ENCODE assay signal across 8 mouse cellular contexts in genomic region chr8:121117186-121117651, GRCm38 (mm10). TPM values are rescaled to one million over a fixed set of nuclear protein-coding genes. Genes with fewer than 3 reads are reported as not detected.
DNase-seq lines count a peak whose midpoint lies in the region; ATAC-seq and TF ChIP-seq lines count a peak whose summit lies in the region.

No protein-coding gene starts in this region.

- no peaks in the 10 kb centered on the region for H3K36me3 ChIP-seq in ES-E14 (ENCODE audit: control insufficient read depth, insufficient read depth, low read length, poor library complexity, severe bottlenecking)
- no peaks in the 10 kb centered on the region for H3K36me3 ChIP-seq in heart, postnatal 0 days (replicated peaks; ENCODE audit: control insufficient read depth, insufficient read depth, low read length)
- H3K36me3 ChIP-seq in liver, postnatal 0 days (replicated peaks; ENCODE audit: insufficient read depth, low read length): no peaks in the 10 kb centered on the region

- no peak for TF ChIP-seq CTCF in gastrocnemius, adult 2 months (IDR thresholded peaks at IDR 0.05)
- TF ChIP-seq CTCF in heart, postnatal 0 days (IDR thresholded peaks at IDR 0.05; ENCODE audit: low read depth): no peak
- no peak for TF ChIP-seq CTCF in liver, postnatal 0 days (IDR thresholded peaks at IDR 0.05; ENCODE audit: low read depth)

- no peak overlapping the region for H3K9ac ChIP-seq in ES-E14 (ENCODE audit: insufficient read depth, low read depth, low read length, poor library complexity, severe bottlenecking)
- H3K9ac ChIP-seq in heart, postnatal 0 days (replicated peaks; ENCODE audit: low read depth, low read length): peak overlapping the region; percentile 46
- no peak overlapping the region for H3K9ac ChIP-seq in liver, postnatal 0 days (replicated peaks)

- H3K4me2 ChIP-seq in heart, postnatal 0 days (ENCODE audit: low read depth, low read length): peak overlapping the region; percentile 65
- H3K4me2 ChIP-seq in liver, postnatal 0 days (ENCODE audit: low read depth, low read length): peak overlapping the region; percentile 16; the same call in 1 of the 2 replicates

- WGBS in heart, postnatal 0 days: under 1% methylated on average over 55 of the region's 62 CpGs
- 5% methylated on average over 50 of the region's 62 CpGs for WGBS in liver, postnatal 0 days (ENCODE audit: insufficient replicate concordance)

- peaks cover 95% of the 10 kb centered on the region for H3K27me3 ChIP-seq in heart, postnatal 0 days (ENCODE audit: control insufficient read depth, insufficient read depth, low read length)
- peaks cover 88% of the 10 kb centered on the region for H3K27me3 ChIP-seq in liver, postnatal 0 days (ENCODE audit: insufficient read depth, low read length)

- DNase-seq in gastrocnemius, adult 2 months: no peak
- DNase-seq in gastrocnemius, postnatal 4 days (ENCODE audit: low spot score in 2 of 2): no peak
- DNase-seq in ES-E14 (ENCODE audit: low read depth, low spot score): no peak
- no peak for DNase-seq in heart, postnatal 0 days (ENCODE audit: low spot score)
- DNase-seq in liver, postnatal 0 days: no peak
- DNase-seq in layer of hippocampus, adult 9-11 months: no peak
- DNase-seq in cerebellum, postnatal 4 days (ENCODE audit: low spot score in 2 of 2): no peak
- no peak for DNase-seq in spleen, postnatal 36 days (ENCODE audit: low spot score in 2 of 2)

- in situ Hi-C loops in ES-E14 (cut with MboI; ENCODE audit: low sequenced_read_pairs in 2 of 2, unreplicated experiment in 2 of 2): loop anchor here (5.0 to 10.0 kb wide), 3 partner anchors 35 to 398 kb away; partner anchors contain the start of gene Foxf1 (in 2 of the 2)

- intact Hi-C loops in gastrocnemius, adult 2 months (cut with DNase I): loop anchor here (5.0 kb wide), 1 partner anchor 100 kb away; no protein-coding TSS in a partner anchor

- no peaks in the 10 kb centered on the region for H3K9me3 ChIP-seq in ES-E14 (ENCODE audit: control insufficient read depth, insufficient read depth, low read depth, low read length)
- no peaks in the 10 kb centered on the region for H3K9me3 ChIP-seq in heart, postnatal 0 days (replicated peaks; ENCODE audit: control insufficient read depth, low read length)
- H3K9me3 ChIP-seq in liver, postnatal 0 days (ENCODE audit: low read length): no peaks in the 10 kb centered on the region

- TF ChIP-seq EP300 in heart, postnatal 0 days (IDR thresholded peaks at IDR 0.05; ENCODE audit: low read depth): no peak
- TF ChIP-seq EP300 in liver, postnatal 0 days (IDR thresholded peaks at IDR 0.05; ENCODE audit: low read depth): no peak

- H3K27ac ChIP-seq in gastrocnemius, adult 2 months: peak overlapping the region; percentile 82
- no peak overlapping the region for H3K27ac ChIP-seq in ES-E14 (ENCODE audit: insufficient read depth, low read depth, low read length, poor library complexity, severe bottlenecking)
- peak overlapping the region; percentile 82 for H3K27ac ChIP-seq in heart, postnatal 0 days (ENCODE audit: low read depth)
- H3K27ac ChIP-seq in liver, postnatal 0 days (ENCODE audit: low read depth): no peak overlapping the region

- H3K4me1 ChIP-seq in ES-E14 (ENCODE audit: control insufficient read depth in 2 of 2, insufficient read depth in 2 of 2, low read length in 2 of 2, poor library complexity in 1 of 2): peaks cover 0 to 2% of the 10 kb centered on the region in 2 experiments; a peak in 1 of 4 replicates
- no peaks in the 10 kb centered on the region for H3K4me1 ChIP-seq in heart, postnatal 0 days (ENCODE audit: control insufficient read depth, insufficient read depth)
- peaks cover 6% of the 10 kb centered on the region; the same call in 1 of the 2 replicates for H3K4me1 ChIP-seq in liver, postnatal 0 days (ENCODE audit: insufficient read depth)

- no peak for ATAC-seq in heart, postnatal 0 days (ENCODE audit: insufficient read depth, low read depth)
- no peak for ATAC-seq in liver, postnatal 0 days

- peak overlapping the region; percentile 85 for H3K4me3 ChIP-seq in gastrocnemius, adult 2 months
- H3K4me3 ChIP-seq in ES-E14 (ENCODE audit: insufficient read depth in 1 of 2, low read depth in 1 of 2, low read length in 2 of 2, poor library complexity in 1 of 2, severe bottlenecking in 1 of 2): peak overlapping the region; percentile 54 to 70; a peak in 2 of 4 replicates
- H3K4me3 ChIP-seq in heart, postnatal 0 days (ENCODE audit: low read depth, low read length): peak overlapping the region; percentile 58
- peak overlapping the region; percentile 50; the same call in 1 of the 2 replicates for H3K4me3 ChIP-seq in liver, postnatal 0 days (ENCODE audit: low read depth, low read length)

TF ChIP-seq in ES-E14, 5 proteins besides CTCF, POLR2A, EP300 and RAD21:
- TF ChIP-seq ZNF384 (IDR thresholded peaks at IDR 0.05; ENCODE audit: low read depth, low read length): no peak
- no peak for TF ChIP-seq HCFC1 (IDR thresholded peaks at IDR 0.05; ENCODE audit: borderline replicate concordance, insufficient read depth, low read length)
- no peak for TF ChIP-seq MAFK (IDR thresholded peaks at IDR 0.05; ENCODE audit: insufficient read depth, low read depth, low read length)
TF ChIP-seq in ES-E14: peak in this region for 0.

RNA-seq across cellular contexts. Expression of gene Foxc2, which starts 1.2 kb away (rescaled TPM):
- total RNA-seq in gastrocnemius, adult 2 months (2021): under 1 TPM; 0.20 TPM
- 1 to 10 TPM; 1.3 TPM for total RNA-seq in gastrocnemius, postnatal 4 days (2021)
- total RNA-seq in ES-E14 (2012; rRNA removed): 0.11 and 0.27 TPM in 2 replicates
- 6.6 and 16.4 TPM in 2 replicates for total RNA-seq in heart, postnatal 0 days (2014; rRNA removed; ENCODE audit: low replicate concordance)
- 2.5 and 3.3 TPM in 2 replicates for polyA plus RNA-seq in heart, postnatal 0 days (2015; fragmentation: Nextera tagmentation; extraction: Ambion mirVana)
- 0.04 and 0.05 TPM in 2 replicates for polyA plus RNA-seq in liver, postnatal 0 days (2015; fragmentation: Nextera tagmentation; extraction: Ambion mirVana)

RNA-seq across cellular contexts. Expression of gene Mthfsd, which starts 9.0 kb away (rescaled TPM):
- total RNA-seq in gastrocnemius, adult 2 months (2021): 10 to 100 TPM; 16.2 to 17.9 TPM
- total RNA-seq in gastrocnemius, postnatal 4 days (2021): 10 to 100 TPM; 18.2 to 19.6 TPM
- 31.6 and 35.8 TPM in 2 replicates for total RNA-seq in ES-E14 (2012; rRNA removed)
- 26.5 and 26.8 TPM in 2 replicates for total RNA-seq in heart, postnatal 0 days (2014; rRNA removed; ENCODE audit: low replicate concordance)
- polyA plus RNA-seq in heart, postnatal 0 days (2015; fragmentation: Nextera tagmentation; extraction: Ambion mirVana): 22.7 and 24.3 TPM in 2 replicates
- polyA plus RNA-seq in liver, postnatal 0 days (2015; fragmentation: Nextera tagmentation; extraction: Ambion mirVana): 12.9 and 13.7 TPM in 2 replicates

RNA-seq across cellular contexts. Expression of gene Foxl1, which starts 10.5 kb away (rescaled TPM):
- total RNA-seq in gastrocnemius, adult 2 months (2021): not detected
- under 1 TPM; 0.13 to 0.39 TPM for total RNA-seq in gastrocnemius, postnatal 4 days (2021)
- total RNA-seq in ES-E14 (2012; rRNA removed): 0.09 TPM in 1 of 2 replicates, not detected in the other
- total RNA-seq in heart, postnatal 0 days (2014; rRNA removed; ENCODE audit: low replicate concordance): 0.35 and 1.9 TPM in 2 replicates
- polyA plus RNA-seq in heart, postnatal 0 days (2015; fragmentation: Nextera tagmentation; extraction: Ambion mirVana): 0.12 and 0.16 TPM in 2 replicates
- not detected in 2 replicates for polyA plus RNA-seq in liver, postnatal 0 days (2015; fragmentation: Nextera tagmentation; extraction: Ambion mirVana)

RNA-seq across cellular contexts. Expression of gene Foxf1, which starts 33.0 kb away (rescaled TPM):
- under 1 TPM; 0.10 to 0.14 TPM for total RNA-seq in gastrocnemius, adult 2 months (2021)
- total RNA-seq in gastrocnemius, postnatal 4 days (2021): under 1 TPM; 0.25 to 0.39 TPM
- total RNA-seq in ES-E14 (2012; rRNA removed): 0.37 and 1.1 TPM in 2 replicates
- 1.3 and 3.1 TPM in 2 replicates for total RNA-seq in heart, postnatal 0 days (2014; rRNA removed; ENCODE audit: low replicate concordance)
- polyA plus RNA-seq in heart, postnatal 0 days (2015; fragmentation: Nextera tagmentation; extraction: Ambion mirVana): 0.23 and 0.32 TPM in 2 replicates
- polyA plus RNA-seq in liver, postnatal 0 days (2015; fragmentation: Nextera tagmentation; extraction: Ambion mirVana): 2.7 and 3.1 TPM in 2 replicates

Comparison
In these comparisons a context has a peak if more than half of its experiments do, and no peak if none do; other contexts are left out.
1. H3K27ac ChIP-seq: peak in gastrocnemius, adult 2 months (single experiment) and heart, postnatal 0 days (single experiment); none in ES-E14 (single experiment) and liver, postnatal 0 days (single experiment).
2. Peak in every context shown above with its lines, with median percentiles within 50 percentile points of each other: H3K4me3 ChIP-seq.